Mouse (Mus musculus): ENCODE results near the gene Gm45521. TPM values are rescaled to one million over a fixed set of nuclear protein-coding genes. Genes with fewer than 3 reads are reported as not detected.

Gm45521 gene
- polyA plus RNA-seq, 1 experiment from 2014 or later = not detected

- no peak overlapping the region for H3K4me3 ChIP-seq
- no peaks in the 10 kb centered on the region for H3K9me3 ChIP-seq
- H3K4me1 ChIP-seq = no peaks in the 10 kb centered on the region
- H3K9ac ChIP-seq = no peak overlapping the region
- no peaks in the 10 kb centered on the region for H3K36me3 ChIP-seq
- WGBS = 93% methylated on average over 6 of the region's 6 CpGs
- no peak overlapping the region for H3K27ac ChIP-seq
- no peak overlapping the region for H3K4me2 ChIP-seq (replicated peaks)
- no peak for ATAC-seq (ENCODE audit: insufficient number of reproducible peaks, insufficient read depth, low FRiP score, low TSS enrichment)
- H3K27me3 ChIP-seq = no peaks in the 10 kb centered on the region
Measured at GRCm38 (mm10) chr14:7986913-7987312, 29.8 kb downstream of the Gm45521 start.

DNA sequence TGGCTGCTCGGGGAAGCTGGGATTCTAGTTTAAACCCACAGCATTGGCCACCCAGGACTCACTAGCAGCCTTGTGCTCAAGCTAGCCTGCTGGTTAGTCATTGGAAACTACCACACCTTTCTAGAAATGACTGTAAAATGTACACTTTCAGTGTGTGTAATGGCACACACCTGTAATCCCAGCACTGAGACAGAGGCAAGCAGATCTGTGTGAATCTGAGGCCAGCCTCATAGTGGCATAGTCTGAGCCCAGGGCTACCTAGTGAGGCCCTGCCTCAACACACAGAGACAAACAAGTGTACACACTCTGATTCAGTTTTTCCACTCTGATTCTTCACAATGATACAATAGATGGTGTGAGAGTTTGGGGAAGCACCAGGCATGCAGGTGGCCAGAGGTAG is 32.3 kb downstream of the Gm45521 start:
- Histone ChIP-seq H3K27ac (no peak overlapping the region), H3K36me3 (no peaks in the 10 kb centered on the region), H3K9me3 (no peaks in the 10 kb centered on the region), H3K4me1 (no peaks in the 10 kb centered on the region), H3K4me3 (no peak overlapping the region), H3K9ac (no peak overlapping the region), H3K27me3 (no peaks in the 10 kb centered on the region), H3K4me2 (replicated peaks) (no peak overlapping the region)
- WGBS = 58% methylated on average over 1 of the region's 1 CpGs
- no peak for ATAC-seq (ENCODE audit: insufficient number of reproducible peaks, insufficient read depth, low FRiP score, low TSS enrichment)

- WGBS = 81% methylated on average over 3 of the region's 3 CpGs
- Histone ChIP-seq H3K4me3 (no peak overlapping the region), H3K36me3 (no peaks in the 10 kb centered on the region), H3K4me2 (replicated peaks) (no peak overlapping the region), H3K27ac (no peak overlapping the region), H3K27me3 (no peaks in the 10 kb centered on the region), H3K4me1 (no peaks in the 10 kb centered on the region), H3K9ac (no peak overlapping the region), H3K9me3 (no peaks in the 10 kb centered on the region)
- ATAC-seq (ENCODE audit: insufficient number of reproducible peaks, insufficient read depth, low FRiP score, low TSS enrichment) = no peak
Measured at GRCm38 (mm10) chr14:7989961-7990360, 32.9 kb downstream of the Gm45521 start.

- no peaks in the 10 kb centered on the region for H3K4me1 ChIP-seq
- H3K9ac ChIP-seq = no peak overlapping the region
- ATAC-seq (ENCODE audit: insufficient number of reproducible peaks, insufficient read depth, low FRiP score, low TSS enrichment) = no peak
- no peak overlapping the region for H3K4me2 ChIP-seq (replicated peaks)
- no peaks in the 10 kb centered on the region for H3K27me3 ChIP-seq
- H3K36me3 ChIP-seq = no peaks in the 10 kb centered on the region
- H3K27ac ChIP-seq = no peak overlapping the region
- H3K9me3 ChIP-seq = no peaks in the 10 kb centered on the region
- H3K4me3 ChIP-seq = no peak overlapping the region
- WGBS = 77% methylated on average over 5 of the region's 5 CpGs
Measured at GRCm38 (mm10) chr14:7991108-7991776, 34.2 kb downstream of the Gm45521 start.

- no peak overlapping the region for H3K27ac ChIP-seq
- H3K4me1 ChIP-seq = no peaks in the 10 kb centered on the region
- no peak overlapping the region for H3K4me3 ChIP-seq
- H3K36me3 ChIP-seq = no peaks in the 10 kb centered on the region
- no peaks in the 10 kb centered on the region for H3K9me3 ChIP-seq
- no peak for ATAC-seq (ENCODE audit: insufficient number of reproducible peaks, insufficient read depth, low FRiP score, low TSS enrichment)
- H3K9ac ChIP-seq = no peak overlapping the region
- H3K27me3 ChIP-seq = no peaks in the 10 kb centered on the region
- WGBS = 68% methylated on average over 6 of the region's 6 CpGs
- H3K4me2 ChIP-seq (replicated peaks) = no peak overlapping the region
Measured at GRCm38 (mm10) chr14:7992158-7992557, 35.1 kb downstream of the Gm45521 start.

- Histone ChIP-seq H3K36me3 (no peaks in the 10 kb centered on the region), H3K9ac (no peak within 1 kb of the TSS), H3K4me3 (no peak within 1 kb of the TSS), H3K9me3 (no peaks in the 10 kb centered on the region), H3K27me3 (no peaks in the 10 kb centered on the region), H3K4me2 (replicated peaks) (no peak within 1 kb of the TSS), H3K27ac (no peak within 1 kb of the TSS), H3K4me1 (no peaks in the 10 kb centered on the region)
- WGBS = 72% methylated on average over 8 of the region's 8 CpGs
- no peak for ATAC-seq (ENCODE audit: insufficient number of reproducible peaks, insufficient read depth, low FRiP score, low TSS enrichment)
Measured at GRCm38 (mm10) chr14:7994271-7994767, 37.2 kb downstream of the Gm45521 start, which contains the start of gene Dnase1l3. Dnase1l3 (minus strand) TSS chr14:7994573.

GRCm38 (mm10) chr14:7997255-7997696 is 40.2 kb downstream of the Gm45521 start:
- Histone ChIP-seq H3K36me3 (no peaks in the 10 kb centered on the region), H3K9me3 (no peaks in the 10 kb centered on the region), H3K9ac (no peak overlapping the region), H3K27ac (no peak overlapping the region), H3K4me2 (replicated peaks) (peak overlapping the region; percentile 12; the same call in 1 of the 2 replicates), H3K4me3 (no peak overlapping the region), H3K4me1 (peaks cover 6% of the 10 kb centered on the region; the same call in 1 of the 2 replicates), H3K27me3 (peaks cover 27% of the 10 kb centered on the region)
- no peak for ATAC-seq (ENCODE audit: insufficient number of reproducible peaks, insufficient read depth, low FRiP score, low TSS enrichment)
- WGBS = under 1% methylated on average over 15 of the region's 15 CpGs

DNA sequence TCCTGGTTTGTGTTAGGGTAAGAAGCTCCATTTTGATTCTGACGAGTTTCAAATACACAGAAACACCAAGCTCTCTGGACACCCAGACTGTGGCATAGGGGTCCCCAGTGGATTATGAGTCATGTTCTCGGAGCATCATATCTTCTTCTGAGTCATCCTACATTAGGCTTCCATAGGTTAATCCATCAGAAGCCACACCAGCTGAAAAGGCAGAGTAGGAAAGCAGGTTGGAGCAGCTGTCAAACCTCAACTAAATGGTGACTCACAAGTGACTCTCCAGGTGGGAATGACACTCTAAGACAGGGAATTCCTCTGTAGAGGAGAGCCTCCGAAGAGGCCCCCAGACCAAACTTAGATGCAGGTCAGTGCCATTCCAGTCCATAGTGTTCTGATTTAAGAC is 41.9 kb downstream of the Gm45521 start:
- Histone ChIP-seq H3K4me3 (no peak overlapping the region), H3K4me2 (replicated peaks) (no peak overlapping the region), H3K36me3 (no peaks in the 10 kb centered on the region), H3K9ac (no peak overlapping the region), H3K27ac (no peak overlapping the region), H3K4me1 (peaks cover 13% of the 10 kb centered on the region; the same call in 1 of the 2 replicates), H3K27me3 (peaks cover 30% of the 10 kb centered on the region), H3K9me3 (no peaks in the 10 kb centered on the region)
- WGBS = 72% methylated on average over 3 of the region's 3 CpGs
- ATAC-seq (ENCODE audit: insufficient number of reproducible peaks, insufficient read depth, low FRiP score, low TSS enrichment) = no peak

DNA sequence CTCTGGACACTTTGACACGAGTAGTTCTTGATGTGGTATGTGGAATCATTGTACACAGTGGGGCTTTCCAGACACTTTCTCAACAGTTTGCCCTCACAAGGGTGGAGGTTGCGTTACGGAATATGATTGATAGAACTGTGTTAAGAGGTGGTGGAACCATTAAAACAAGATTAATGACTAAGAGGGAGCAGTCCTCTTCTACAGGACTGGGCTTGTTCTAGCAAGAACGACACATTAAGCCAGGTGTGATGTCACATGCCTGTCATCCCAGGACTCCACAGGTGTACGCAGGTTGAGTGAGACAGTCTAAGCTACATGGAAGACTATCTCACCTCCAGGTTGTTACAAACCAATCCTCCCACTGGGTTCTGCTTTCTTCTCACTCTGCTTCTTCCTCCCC is 42.3 kb downstream of the Gm45521 start:
- no peak overlapping the region for H3K4me3 ChIP-seq
- H3K36me3 ChIP-seq = no peaks in the 10 kb centered on the region
- H3K27ac ChIP-seq = no peak overlapping the region
- H3K9ac ChIP-seq = no peak overlapping the region
- 80% methylated on average over 5 of the region's 5 CpGs for WGBS
- H3K9me3 ChIP-seq = no peaks in the 10 kb centered on the region
- no peak for ATAC-seq (ENCODE audit: insufficient number of reproducible peaks, insufficient read depth, low FRiP score, low TSS enrichment)
- H3K4me1 ChIP-seq = peaks cover 17% of the 10 kb centered on the region; the same call in 1 of the 2 replicates
- no peak overlapping the region for H3K4me2 ChIP-seq (replicated peaks)
- H3K27me3 ChIP-seq = peaks cover 30% of the 10 kb centered on the region

- ATAC-seq (ENCODE audit: insufficient number of reproducible peaks, insufficient read depth, low FRiP score, low TSS enrichment) = no peak
- Histone ChIP-seq H3K4me3 (no peak overlapping the region), H3K36me3 (no peaks in the 10 kb centered on the region), H3K27me3 (peaks cover 30% of the 10 kb centered on the region), H3K9me3 (no peaks in the 10 kb centered on the region), H3K4me1 (peaks cover 19% of the 10 kb centered on the region; the same call in 1 of the 2 replicates), H3K9ac (no peak overlapping the region), H3K4me2 (replicated peaks) (no peak overlapping the region), H3K27ac (no peak overlapping the region)
- 83% methylated on average over 5 of the region's 5 CpGs for WGBS
Measured at GRCm38 (mm10) chr14:8000247-8000646, 43.2 kb downstream of the Gm45521 start.

- Histone ChIP-seq H3K27ac (no peak overlapping the region), H3K4me2 (replicated peaks) (no peak overlapping the region), H3K36me3 (no peaks in the 10 kb centered on the region), H3K9me3 (no peaks in the 10 kb centered on the region), H3K27me3 (peaks cover 30% of the 10 kb centered on the region), H3K4me3 (no peak overlapping the region), H3K9ac (no peak overlapping the region), H3K4me1 (peaks cover 19% of the 10 kb centered on the region; the same call in 1 of the 2 replicates)
- ATAC-seq (ENCODE audit: insufficient number of reproducible peaks, insufficient read depth, low FRiP score, low TSS enrichment) = no peak
- 24% methylated on average over 17 of the region's 17 CpGs for WGBS
Measured at GRCm38 (mm10) chr14:8000831-8001685, 44.0 kb downstream of the Gm45521 start.
